Mouse (Mus musculus) cerebellum, adult 2 months (tissue): ENCODE results near the gene Olfr790. TPM values are rescaled to one million over a fixed set of nuclear protein-coding genes. Genes with fewer than 3 reads are reported as not detected.

ENCODE experiments used
- DNase-seq, 2 experiments: peaks; one replicate each; pipeline ENCODE4 v3.0.0; 2021
- H3K27ac ChIP-seq: fragments of 200-500 bp; 2 replicates; pipeline ENCODE4 v1.5.1; 2012; ENCODE audit warnings: low read length, control low read depth, inconsistent platforms; ENCODE audit not compliant: insufficient read depth
- H3K27me3 ChIP-seq: fragments of 200-500 bp; 2 replicates; pipeline ENCODE4 v1.6.1; 2012; ENCODE audit warnings: inconsistent platforms, mild to moderate bottlenecking, low read length, moderate library complexity; ENCODE audit not compliant: control insufficient read depth, insufficient read depth
- H3K4me1 ChIP-seq: fragments of 200-500 bp; 2 replicates; pipeline ENCODE4 v1.6.1; 2011; ENCODE audit warnings: low read length; ENCODE audit not compliant: control insufficient read depth, insufficient read depth
- H3K4me3 ChIP-seq: fragments of 200-500 bp; replicated peaks from 2 replicates; pipeline ENCODE3; 2011; ENCODE audit warnings: mild to moderate bottlenecking, low read depth, low read length, control low read depth; ENCODE audit not compliant: insufficient read depth
- CTCF ChIP-seq: fragments of 200-500 bp; IDR thresholded peaks from 2 replicates; pipeline ENCODE4 v1.5.1; 2011; ENCODE audit warnings: low read depth, mild to moderate bottlenecking, control low read depth, low read length, moderate library complexity, borderline replicate concordance; ENCODE audit not compliant: insufficient read depth
- POLR2A ChIP-seq: fragments of 200-500 bp; IDR thresholded peaks from 2 replicates; pipeline ENCODE4 v1.6.1; 2011; ENCODE audit warnings: low read length, control low read depth, borderline replicate concordance; ENCODE audit not compliant: insufficient read depth
- WGBS: fragments of 180-500 bp; shearing (Covaris S2); methylation state at CpG from one replicate; pipeline ENCODE4 v1.1.7; 2018; 5-methylcytosine and 5-hydroxymethylcytosine counted together
- polyA plus RNA-seq: library from polyadenylated mRNA; depleted of rRNA; stranded (reverse); fragments of >200 nt; gene quantifications from 2 replicates; pipeline ENCODE4 v1.2.3, GENCODE M21; 2012; rRNA removed

Gene Olfr790
- not detected in 2 replicates for polyA plus RNA-seq

GRCm38 (mm10) chr10:129498192-129498591 lies at the start of gene Olfr790:
Gene Olfr790, plus strand, starts transcription at chr10:129498492.
- no peak for TF ChIP-seq POLR2A
- no peak for TF ChIP-seq CTCF
- Histone ChIP-seq H3K27ac (no peak within 1 kb of the TSS), H3K27me3 (no peaks in the 10 kb centered on the region), H3K4me1 (no peaks in the 10 kb centered on the region), H3K4me3 (no peak within 1 kb of the TSS)
- DNase-seq: no peak

- 80% methylated on average over 3 of the region's 3 CpGs for WGBS
- Histone ChIP-seq H3K4me3 (no peak within 1 kb of the TSS), H3K27ac (no peak within 1 kb of the TSS), H3K27me3 (no peaks in the 10 kb centered on the region), H3K4me1 (no peaks in the 10 kb centered on the region)
- TF ChIP-seq POLR2A: no peak
- no peak for TF ChIP-seq CTCF
- DNase-seq: no peak
Measured at GRCm38 (mm10) chr10:129461562-129461961, 36.7 kb upstream of the Olfr790 start, which contains the start of gene Olfr787. Gene Olfr787, plus strand, starts transcription at chr10:129461862.

GRCm38 (mm10) chr10:129470698-129471097 lies 27.6 kb upstream of the Olfr790 start, which contains the start of gene Olfr788:
Gene Olfr788, plus strand, starts transcription at chr10:129470998.
- Histone ChIP-seq H3K27ac (no peak within 1 kb of the TSS), H3K4me3 (no peak within 1 kb of the TSS), H3K4me1 (no peaks in the 10 kb centered on the region), H3K27me3 (no peaks in the 10 kb centered on the region)
- no peak for DNase-seq
- TF ChIP-seq POLR2A (no peak), CTCF (no peak)

- 71% methylated on average over 2 of the region's 2 CpGs for WGBS
Measured at GRCm38 (mm10) chr10:129473256-129473655, 25.0 kb upstream of the Olfr790 start.

GRCm38 (mm10) chr10:129473723-129474122 lies 24.6 kb upstream of the Olfr790 start:
- Histone ChIP-seq H3K4me1 (no peaks in the 10 kb centered on the region), H3K27me3 (no peaks in the 10 kb centered on the region), H3K4me3 (no peak overlapping the region), H3K27ac (no peak overlapping the region)
- TF ChIP-seq CTCF (no peak), POLR2A (no peak)
- no peak for DNase-seq

More at GRCm38 (mm10) chr10:129473256-129473655, 25.0 kb upstream of the Olfr790 start:
- no peaks in the 10 kb centered on the region for H3K4me1 ChIP-seq
- DNase-seq: no peak
- no peak for TF ChIP-seq CTCF
- TF ChIP-seq POLR2A: no peak
- no peaks in the 10 kb centered on the region for H3K27me3 ChIP-seq
- no peak overlapping the region for H3K27ac ChIP-seq
- no peak overlapping the region for H3K4me3 ChIP-seq

- Histone ChIP-seq H3K27ac (no peak within 1 kb of the TSS), H3K27me3 (no peaks in the 10 kb centered on the region), H3K4me1 (no peaks in the 10 kb centered on the region), H3K4me3 (no peak within 1 kb of the TSS)
- WGBS: 61% methylated on average over 2 of the region's 2 CpGs
- DNase-seq: no peak
- TF ChIP-seq CTCF (no peak), POLR2A (no peak)
Measured at GRCm38 (mm10) chr10:129484452-129484851, 13.8 kb upstream of the Olfr790 start, which contains the start of gene Olfr789. Gene Olfr789, plus strand, starts transcription at chr10:129484752.

GRCm38 (mm10) chr10:129490101-129490500 lies 8.2 kb upstream of the Olfr790 start:
- TF ChIP-seq CTCF (no peak), POLR2A (no peak)
- H3K27ac ChIP-seq: no peak overlapping the region
- H3K4me3 ChIP-seq: no peak overlapping the region
- DNase-seq: no peak
- H3K27me3 ChIP-seq: no peaks in the 10 kb centered on the region
- 75% methylated on average over 2 of the region's 2 CpGs for WGBS
- H3K4me1 ChIP-seq: no peaks in the 10 kb centered on the region

- TF ChIP-seq CTCF: no peak
- TF ChIP-seq POLR2A: no peak
- no peak for DNase-seq
- H3K4me1 ChIP-seq: no peaks in the 10 kb centered on the region
- no peak within 1 kb of the TSS for H3K4me3 ChIP-seq
- WGBS: 70% methylated on average over 3 of the region's 3 CpGs
- H3K27me3 ChIP-seq: no peaks in the 10 kb centered on the region
- H3K27ac ChIP-seq: no peak within 1 kb of the TSS
Measured at GRCm38 (mm10) chr10:129521492-129521891, 23.2 kb downstream of the Olfr790 start, which contains the start of gene Olfr791. Gene Olfr791, plus strand, starts transcription at chr10:129521792.

- WGBS: 86% methylated on average over 1 of the region's 1 CpGs
Measured at GRCm38 (mm10) chr10:129538862-129539261, 40.6 kb downstream of the Olfr790 start, which contains the start of gene Olfr792. Gene Olfr792, plus strand, starts transcription at chr10:129539162.

More at GRCm38 (mm10) chr10:129538862-129539261, 40.6 kb downstream of the Olfr790 start, which contains the start of gene Olfr792:
- no peak within 1 kb of the TSS for H3K27ac ChIP-seq
- no peak within 1 kb of the TSS for H3K4me3 ChIP-seq
- no peaks in the 10 kb centered on the region for H3K4me1 ChIP-seq
- no peaks in the 10 kb centered on the region for H3K27me3 ChIP-seq
- TF ChIP-seq POLR2A (no peak), CTCF (no peak)
- DNase-seq: no peak
